Mouse (Mus musculus) MEL (cell line): ENCODE measurements around the gene Gm20388. TPM values are rescaled to one million over a fixed set of nuclear protein-coding genes. Genes with fewer than 3 reads are reported as not detected.
A peak's percentile ranks its signal among the peaks of the same experiment; 100 is the strongest.

ENCODE experiments used
- DNase-seq: peaks from one replicate; pipeline ENCODE4 v3.0.0; 2011; ENCODE audit warnings: low read depth, low spot score
- H3K27ac ChIP-seq: 2 replicates; pipeline ENCODE4 v1.5.1; 2012; ENCODE audit warnings: low read depth, mild to moderate bottlenecking, control low read depth, low read length, moderate library complexity; ENCODE audit not compliant: control insufficient read depth
- H3K27me3 ChIP-seq, 2 experiments: fragments of 150-350 bp in 1 of 2; sonication (generic) in 1 of 2; 2 replicates each; pipeline ENCODE4 v1.6.1; 2012; ENCODE audit warnings: low read length in 2 of 2, mild to moderate bottlenecking in 2 of 2, improper control_type of control experiment in 1 of 2, moderate library complexity in 1 of 2; ENCODE audit not compliant: insufficient read depth in 2 of 2, control insufficient read depth in 1 of 2
- H3K36me3 ChIP-seq, 2 experiments: 2 replicates each; pipeline ENCODE4 v1.6.1; 2012 to 2014; ENCODE audit warnings: low read length in 2 of 2, improper control_type of control experiment in 1 of 2, inconsistent platforms in 1 of 2, mild to moderate bottlenecking in 1 of 2; ENCODE audit not compliant: insufficient read depth in 2 of 2, control insufficient read depth in 1 of 2
- H3K4me1 ChIP-seq, 2 experiments: fragments of 150-350 bp in 1 of 2; sonication (generic) in 1 of 2; 2 replicates each; pipeline ENCODE4 v1.6.1; 2012; ENCODE audit warnings: low read length in 2 of 2, improper control_type of control experiment in 1 of 2, mild to moderate bottlenecking in 1 of 2; ENCODE audit not compliant: insufficient read depth in 2 of 2, control insufficient read depth in 1 of 2
- H3K4me3 ChIP-seq, 2 experiments: fragments of 150-350 bp in 1 of 2; sonication (generic) in 1 of 2; 2 replicates each; pipeline ENCODE4 v1.5.1; 2012; ENCODE audit warnings: low read depth in 2 of 2, low read length in 2 of 2, mild to moderate bottlenecking in 2 of 2, moderate library complexity in 2 of 2, control low read depth in 1 of 2, improper control_type of control experiment in 1 of 2; ENCODE audit not compliant: control insufficient read depth in 1 of 2, insufficient read depth in 1 of 2
- H3K79me2 ChIP-seq: 2 replicates; pipeline ENCODE4 v1.6.1; 2012; ENCODE audit warnings: mild to moderate bottlenecking, low read length, moderate library complexity; ENCODE audit not compliant: control insufficient read depth, poor library complexity, insufficient read depth
- H3K9ac ChIP-seq: 2 replicates; pipeline ENCODE4 v1.6.1; 2012; ENCODE audit warnings: low read depth, mild to moderate bottlenecking, control low read depth, low read length, moderate library complexity; ENCODE audit not compliant: control insufficient read depth, poor library complexity, severe bottlenecking
- H3K9me3 ChIP-seq: fragments of 150-350 bp; sonication (generic); replicated peaks from 2 replicates; pipeline ENCODE4 v1.6.1; 2012; ENCODE audit warnings: mild to moderate bottlenecking, low read length, improper control_type of control experiment, moderate library complexity; ENCODE audit not compliant: insufficient read depth
- CHD1 ChIP-seq: IDR thresholded peaks from 2 replicates; pipeline ENCODE4 v1.6.1; 2012; ENCODE audit warnings: low read depth, mild to moderate bottlenecking, inconsistent platforms, low read length, improper control_type of control experiment
- CTCF ChIP-seq, 3 experiments: IDR thresholded peaks in 2 of 3; conservative IDR thresholded peaks in 1 of 3; 2 replicates each; pipeline ENCODE4 v1.5.1; 2011 to 2012; ENCODE audit warnings: low read length in 3 of 3, low read depth in 2 of 3, mild to moderate bottlenecking in 2 of 3, improper control_type of control experiment in 1 of 3, inconsistent platforms in 1 of 3, mixed read lengths in 1 of 3, moderate library complexity in 1 of 3; ENCODE audit not compliant: control insufficient read depth in 1 of 3, insufficient read depth in 1 of 3, poor library complexity in 1 of 3, severe bottlenecking in 1 of 3
- ELF1 ChIP-seq: IDR thresholded peaks from 2 replicates; pipeline ENCODE4 v1.6.1; 2014; ENCODE audit warnings: low read depth, mild to moderate bottlenecking, inconsistent platforms, low read length, improper control_type of control experiment, moderate library complexity
- EP300 ChIP-seq, 2 experiments: IDR thresholded peaks; 2 replicates each; pipeline ENCODE4 v1.6.1; 2011; ENCODE audit warnings: improper control_type of control experiment in 2 of 2, low read length in 2 of 2, low read depth in 1 of 2, mild to moderate bottlenecking in 1 of 2
- ETS1 ChIP-seq: IDR thresholded peaks from 2 replicates; pipeline ENCODE4 v1.6.1; 2012; ENCODE audit warnings: low read depth, mild to moderate bottlenecking, inconsistent platforms, low read length, improper control_type of control experiment, moderate library complexity
- GATA1 ChIP-seq: IDR thresholded peaks from 2 replicates; pipeline ENCODE4 v1.6.1; 2011; ENCODE audit warnings: low read depth, low read length, improper control_type of control experiment
- HCFC1 ChIP-seq: IDR thresholded peaks from 2 replicates; pipeline ENCODE4 v1.6.1; 2012; ENCODE audit warnings: low read depth, mild to moderate bottlenecking, inconsistent platforms, low read length, improper control_type of control experiment, moderate library complexity
- KAT2A ChIP-seq: conservative IDR thresholded peaks from 2 replicates; pipeline ENCODE4 v1.6.1; 2012; ENCODE audit warnings: low read depth, low read length, improper control_type of control experiment, inconsistent platforms
- MEF2A ChIP-seq: IDR thresholded peaks from 2 replicates; pipeline ENCODE4 v1.6.1; 2014; ENCODE audit warnings: low read depth, mild to moderate bottlenecking, inconsistent platforms, low read length, improper control_type of control experiment; ENCODE audit not compliant: poor library complexity, insufficient replicate concordance, severe bottlenecking; ENCODE audit errors: extremely low read depth
- MXI1 ChIP-seq: IDR thresholded peaks from 2 replicates; pipeline ENCODE4 v1.6.1; 2011; ENCODE audit warnings: mild to moderate bottlenecking, low read depth, low read length, improper control_type of control experiment
- MYB ChIP-seq: IDR thresholded peaks from 2 replicates; pipeline ENCODE4 v1.6.1; 2011; ENCODE audit warnings: mild to moderate bottlenecking, low read depth, low read length, improper control_type of control experiment
- NELFE ChIP-seq: IDR thresholded peaks from 2 replicates; pipeline ENCODE4 v1.6.1; 2011; ENCODE audit warnings: low read depth, low read length, improper control_type of control experiment
- NRF1 ChIP-seq: IDR thresholded peaks from 2 replicates; pipeline ENCODE4 v1.6.1; 2014; ENCODE audit warnings: low read depth, mild to moderate bottlenecking, inconsistent platforms, low read length, improper control_type of control experiment, moderate library complexity; ENCODE audit not compliant: poor library complexity, insufficient read depth, severe bottlenecking
- POLR2AphosphoS2 ChIP-seq: IDR thresholded peaks from 2 replicates; pipeline ENCODE4 v1.6.1; 2011; ENCODE audit warnings: low read length, improper control_type of control experiment
- POLR2AphosphoS5 ChIP-seq: IDR thresholded peaks from 2 replicates; pipeline ENCODE4 v1.6.1; 2012; ENCODE audit warnings: low read depth, borderline replicate concordance, mild to moderate bottlenecking, inconsistent platforms, low read length, moderate library complexity, mixed read lengths
- RAD21 ChIP-seq: IDR thresholded peaks from 2 replicates; pipeline ENCODE4 v1.6.1; 2011; ENCODE audit warnings: mild to moderate bottlenecking, low read depth, low read length, improper control_type of control experiment
- RCOR1 ChIP-seq: IDR thresholded peaks from 2 replicates; pipeline ENCODE4 v1.6.1; 2012; ENCODE audit warnings: low read depth, mild to moderate bottlenecking, inconsistent platforms, low read length, improper control_type of control experiment
- SIN3A ChIP-seq: IDR thresholded peaks from 2 replicates; pipeline ENCODE4 v1.6.1; 2012; ENCODE audit warnings: low read length, improper control_type of control experiment, inconsistent platforms
- TBP ChIP-seq: IDR thresholded peaks from 2 replicates; pipeline ENCODE4 v1.8.0; 2011; ENCODE audit warnings: low read depth, low read length, improper control_type of control experiment
- UBTF ChIP-seq: IDR thresholded peaks from 2 replicates; pipeline ENCODE4 v1.6.1; 2012; ENCODE audit warnings: low read depth, mild to moderate bottlenecking, inconsistent platforms, low read length, improper control_type of control experiment, moderate library complexity, borderline replicate concordance; ENCODE audit not compliant: insufficient read depth
- USF1 ChIP-seq: IDR thresholded peaks from 2 replicates; pipeline ENCODE4 v1.6.1; 2014; ENCODE audit warnings: low read depth, mild to moderate bottlenecking, inconsistent platforms, low read length, improper control_type of control experiment, moderate library complexity
- USF2 ChIP-seq, 2 experiments: IDR thresholded peaks; 2 replicates each; pipeline ENCODE4 v1.6.1; 2011 to 2012; ENCODE audit warnings: improper control_type of control experiment in 2 of 2, low read length in 2 of 2, borderline replicate concordance in 1 of 2, inconsistent platforms in 1 of 2, low read depth in 1 of 2, mild to moderate bottlenecking in 1 of 2; ENCODE audit not compliant: insufficient read depth in 1 of 2
- ZC3H11A ChIP-seq: IDR thresholded peaks from 2 replicates; pipeline ENCODE4 v1.6.1; 2012; ENCODE audit warnings: low read depth, mild to moderate bottlenecking, inconsistent platforms, low read length, improper control_type of control experiment
- ZKSCAN1 ChIP-seq: IDR thresholded peaks from 2 replicates; pipeline ENCODE4 v1.6.1; 2012; ENCODE audit warnings: low read depth, mild to moderate bottlenecking, inconsistent platforms, low read length, improper control_type of control experiment, moderate library complexity
- ZMIZ1 ChIP-seq: IDR thresholded peaks from 2 replicates; pipeline ENCODE4 v1.6.1; 2012; ENCODE audit warnings: low read depth, mild to moderate bottlenecking, inconsistent platforms, low read length, improper control_type of control experiment, moderate library complexity
- ZNF384 ChIP-seq: IDR thresholded peaks from 2 replicates; pipeline ENCODE4 v1.6.1; 2012; ENCODE audit warnings: low read depth, mild to moderate bottlenecking, inconsistent platforms, low read length, improper control_type of control experiment
- polyA plus RNA-seq, 2 experiments: library from polyadenylated mRNA; stranded (reverse) in 1 of 2; unstranded in 1 of 2; fragments of >175 nt in 1 of 2; fragments of >200 nt in 1 of 2; gene quantifications; 2 replicates each; pipeline versions ENCODE4 v1.2.1 to v1.2.4; 2012; ENCODE audit warnings: low replicate concordance in 2 of 2, low read depth in 1 of 2; ENCODE audit not compliant: insufficient read length in 2 of 2, insufficient read depth in 1 of 2, missing spikeins in 1 of 2
- total RNA-seq: library from RNA; depleted of rRNA; stranded (reverse); fragments of 300-350 nt; gene quantifications from 2 replicates; pipeline ENCODE4 v1.2.3, GENCODE M21; 2012

The Gm20388 gene
- total and polyA plus RNA-seq, 3 experiments: 11.1 to 17.8 TPM; not detected in 1

DNA sequence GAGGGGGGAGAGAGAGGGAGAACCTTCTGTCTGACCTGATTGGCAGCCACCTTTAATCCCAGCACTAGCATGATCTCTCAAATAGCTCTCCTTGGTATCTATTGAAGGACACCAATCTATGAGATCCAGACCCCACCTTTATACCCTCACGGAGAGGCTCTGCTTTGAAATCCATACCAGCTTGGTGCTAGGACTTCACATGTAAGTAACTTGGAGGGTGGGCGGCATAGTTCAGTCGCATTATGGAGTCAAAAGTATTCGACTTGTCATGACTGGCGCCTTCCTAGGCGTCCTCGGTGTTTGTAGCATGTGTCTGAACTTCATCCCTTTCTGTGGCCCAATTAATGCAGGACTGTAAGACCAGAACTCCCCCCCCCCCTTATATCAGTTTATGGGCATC is 2464.7 kb downstream of the Gm20388 start (continued):
- TF ChIP-seq KAT2A: no peak
- TF ChIP-seq RAD21: no peak
- TF ChIP-seq ZC3H11A: no peak
- no peak for TF ChIP-seq TBP

- H3K4me3 ChIP-seq: peak overlapping the region; percentile 60 to 69
These were observed 2465.2 kb downstream of the Gm20388 start for GRCm38 (mm10) chr8:122375751-122376364.

GRCm38 (mm10) chr8:122376365-122377231 is 2466.0 kb downstream of the Gm20388 start, which contains the start of gene Zc3h18:
Zc3h18 (plus strand) TSS chr8:122376609.
- peak within 1 kb of the TSS; percentile 83 to 84 for H3K4me3 ChIP-seq
- no peaks in the 10 kb centered on the region for H3K27me3 ChIP-seq
- H3K4me1 ChIP-seq: peaks cover under 1 to 30% of the 10 kb centered on the region in 2 experiments; a peak in 3 of 4 replicates
- peak; percentile 99 for DNase-seq
- H3K79me2 ChIP-seq: peaks cover 50% of the 10 kb centered on the region
- peak within 1 kb of the TSS; percentile 89 for H3K27ac ChIP-seq
- no peaks in the 10 kb centered on the region for H3K9me3 ChIP-seq
- H3K9ac ChIP-seq: peak within 1 kb of the TSS; percentile 94
- peaks cover 12 to 22% of the 10 kb centered on the region in 2 experiments for H3K36me3 ChIP-seq
- TF ChIP-seq USF2 (IDR thresholded peaks at IDR 0.05; ENCODE audit: borderline replicate concordance in 1 of 2, insufficient read depth in 1 of 2, low read depth in 1 of 2, low read length in 2 of 2) (no peak), ZC3H11A (no peak), MYB (no peak), CHD1 (0 out of 2 replicates have a peak, but pooled peaks have one; percentile 13), ZMIZ1 (peak; percentile 92), POLR2AphosphoS2 (peak; percentile 92), HCFC1 (peak; percentile 92), RCOR1 (no peak), TBP (peak; percentile 66), USF1 (no peak), RAD21 (no peak), GATA1 (no peak), UBTF (no peak), EP300 (IDR thresholded peaks at IDR 0.05; ENCODE audit: low read depth in 1 of 2, low read length in 2 of 2) (peak in 1 of 2 experiments; percentile 9; a peak in 1 of 4 replicates), ELF1 (peak; percentile 90), KAT2A (no peak; the same call in 1 of the 2 replicates), NELFE (peak; percentile 92), CTCF (IDR thresholded peaks at IDR 0.05 in 2 of 3, conservative IDR thresholded peaks at IDR 0.05 in 1 of 3; ENCODE audit: control insufficient read depth in 1 of 3, insufficient read depth in 1 of 3, low read depth in 2 of 3, low read length in 3 of 3, poor library complexity in 1 of 3, severe bottlenecking in 1 of 3) (no peak), POLR2AphosphoS5 (no peak)

More at GRCm38 (mm10) chr8:122375751-122376364, 2465.2 kb downstream of the Gm20388 start:
- Histone ChIP-seq H3K4me1 (peaks cover 4 to 33% of the 10 kb centered on the region in 2 experiments; a peak in 3 of 4 replicates), H3K79me2 (peaks cover 45% of the 10 kb centered on the region), H3K27ac (peak overlapping the region; percentile 64), H3K27me3 (no peaks in the 10 kb centered on the region), H3K36me3 (peaks cover 12 to 26% of the 10 kb centered on the region in 2 experiments), H3K9ac (peak overlapping the region; percentile 78), H3K9me3 (no peaks in the 10 kb centered on the region)
- no peak for TF ChIP-seq RAD21
- TF ChIP-seq SIN3A: no peak
- no peak for TF ChIP-seq USF2 (IDR thresholded peaks at IDR 0.05; ENCODE audit: borderline replicate concordance in 1 of 2, insufficient read depth in 1 of 2, low read depth in 1 of 2, low read length in 2 of 2)
- no peak for TF ChIP-seq ZNF384
- TF ChIP-seq ZKSCAN1: no peak
- no peak for TF ChIP-seq TBP
- no peak for TF ChIP-seq NRF1
- TF ChIP-seq MEF2A: no peak
- TF ChIP-seq POLR2AphosphoS5: no peak
- TF ChIP-seq UBTF: no peak
- TF ChIP-seq ETS1: no peak
- TF ChIP-seq RCOR1: no peak
- no peak for TF ChIP-seq CHD1
- no peak for TF ChIP-seq ZMIZ1
- TF ChIP-seq MYB: no peak
- no peak for TF ChIP-seq MXI1
- peak; percentile 22 for DNase-seq
